Mouse (Mus musculus) frontal cortex, adult (tissue): ENCODE results near the gene Sorcs1.

ENCODE experiments used
- ATAC-seq: cut with Nextera tagmentation; 2 replicates; pipeline ENCODE4 v1.9.2; 2017; ENCODE audit warnings: mild to moderate bottlenecking, moderate library complexity, mixed read lengths; ENCODE audit not compliant: low TSS enrichment

Gene Sorcs1

GRCm38 (mm10) chr19:50566306-50566705 lies 112.1 kb downstream of the Sorcs1 start:
- no peak for ATAC-seq

- ATAC-seq: peak; percentile 100
Measured at GRCm38 (mm10) chr19:50558771-50559170, 119.7 kb downstream of the Sorcs1 start.

GRCm38 (mm10) chr19:50534031-50534430 lies 144.4 kb downstream of the Sorcs1 start:
- ATAC-seq: no peak

- peak; percentile 86 for ATAC-seq
Measured at GRCm38 (mm10) chr19:50527835-50528234, 150.6 kb downstream of the Sorcs1 start.

GRCm38 (mm10) chr19:50526094-50526493 lies 152.4 kb downstream of the Sorcs1 start:
- ATAC-seq: peak; percentile 58

GRCm38 (mm10) chr19:50521943-50522342 lies 156.5 kb downstream of the Sorcs1 start:
- ATAC-seq: no peak

GRCm38 (mm10) chr19:50515059-50515673 lies 163.3 kb downstream of the Sorcs1 start:
- ATAC-seq: peak; percentile 66

- ATAC-seq: 0 out of 2 replicates have a peak, but pooled peaks have one; percentile 45
Measured at GRCm38 (mm10) chr19:50514309-50514830, 164.1 kb downstream of the Sorcs1 start.

- ATAC-seq: peak; percentile 82
Measured at GRCm38 (mm10) chr19:50502816-50503215, 175.6 kb downstream of the Sorcs1 start.

GRCm38 (mm10) chr19:50491121-50491520 lies 187.3 kb downstream of the Sorcs1 start:
- ATAC-seq: no peak

- no peak for ATAC-seq
Measured at GRCm38 (mm10) chr19:50490721-50491120, 187.7 kb downstream of the Sorcs1 start.

GRCm38 (mm10) chr19:50489786-50490185 lies 188.7 kb downstream of the Sorcs1 start:
- no peak for ATAC-seq

- no peak for ATAC-seq
Measured at GRCm38 (mm10) chr19:50488421-50488820, 190.0 kb downstream of the Sorcs1 start.

GRCm38 (mm10) chr19:50487768-50488167 lies 190.7 kb downstream of the Sorcs1 start:
- peak; percentile 84 for ATAC-seq

GRCm38 (mm10) chr19:50486345-50486744 lies 192.1 kb downstream of the Sorcs1 start:
- peak; percentile 65 for ATAC-seq

- no peak for ATAC-seq
Measured at GRCm38 (mm10) chr19:50476774-50477173, 201.7 kb downstream of the Sorcs1 start.

GRCm38 (mm10) chr19:50468592-50468991 lies 209.9 kb downstream of the Sorcs1 start:
- ATAC-seq: no peak

- ATAC-seq: no peak
Measured at GRCm38 (mm10) chr19:50464811-50465210, 213.6 kb downstream of the Sorcs1 start.

GRCm38 (mm10) chr19:50458581-50458980 lies 219.9 kb downstream of the Sorcs1 start:
- ATAC-seq: no peak

GRCm38 (mm10) chr19:50457275-50457892 lies 221.1 kb downstream of the Sorcs1 start:
- ATAC-seq: no peak

- ATAC-seq: no peak
Measured at GRCm38 (mm10) chr19:50441099-50441498, 237.3 kb downstream of the Sorcs1 start.

- 0 out of 2 replicates have a peak, but pooled peaks have one; percentile 23 for ATAC-seq
Measured at GRCm38 (mm10) chr19:50440246-50440910, 238.1 kb downstream of the Sorcs1 start.

- ATAC-seq: no peak
Measured at GRCm38 (mm10) chr19:50439464-50439881, 239.0 kb downstream of the Sorcs1 start.
